Mouse (Mus musculus): ENCODE data around the gene Pla1a.

GRCm38 (mm10) chr16:38403639-38404038, 29.3 kb downstream of the Pla1a start:
- TF ChIP-seq CTCF (IDR thresholded peaks at IDR 0.05; ENCODE audit: control insufficient read depth, insufficient read depth, insufficient replicate concordance, low read depth, low read length) (no peak), POLR2A (IDR thresholded peaks at IDR 0.05; ENCODE audit: control insufficient read depth, low read depth, low read length) (no peak)
